Mouse (Mus musculus): ENCODE results near the gene Ppp1r1b.

GRCm38 (mm10) chr11:98317479-98317878, 30.7 kb upstream of the Ppp1r1b start:
- TF ChIP-seq CTCF (IDR thresholded peaks at IDR 0.05; ENCODE audit: low read depth) (no peak), EP300 (IDR thresholded peaks at IDR 0.05; ENCODE audit: low read depth) (no peak)
